9 mouse cellular contexts compared by ENCODE assay signal in genomic region chr2:74965384-74966060, GRCm38 (mm10).
A peak's percentile ranks its signal among the peaks of the same experiment; 100 is the strongest.
DNase-seq lines count a peak whose midpoint lies in the region; ATAC-seq lines count a peak whose summit lies in the region.
"Had no signal": no experiment of that assay in that cellular context is flagged by ENCODE, and none has a peak within 500 bp of the region (broad histone marks: within the 10 kb centered on the region; RNA-seq: fewer than 3 reads in every experiment).

No protein-coding gene starts in this region.

- no peaks in the 10 kb centered on the region for H3K9me3 ChIP-seq in forebrain, embryonic 10.5 days
- H3K9me3 ChIP-seq in heart, embryonic 16.5 days (replicated peaks; ENCODE audit: control insufficient read depth, low read length) = no peaks in the 10 kb centered on the region
- H3K9me3 ChIP-seq in limb, embryonic 10.5 days (replicated peaks) = no peaks in the 10 kb centered on the region
- H3K9me3 ChIP-seq in neural tube, embryonic 13.5 days = no peaks in the 10 kb centered on the region

- no peaks in the 10 kb centered on the region for H3K36me3 ChIP-seq in forebrain, embryonic 10.5 days (replicated peaks)
- H3K36me3 ChIP-seq in heart, embryonic 16.5 days (ENCODE audit: control insufficient read depth, insufficient read depth) = no peaks in the 10 kb centered on the region
- H3K36me3 ChIP-seq in limb, embryonic 10.5 days = no peaks in the 10 kb centered on the region
- H3K36me3 ChIP-seq in neural tube, embryonic 13.5 days = no peaks in the 10 kb centered on the region

- DNase-seq in layer of hippocampus, postnatal 10 days (ENCODE audit: low spot score in 2 of 2) = peak; percentile 14 to 25
- no peak for DNase-seq in layer of hippocampus, adult 8-10 months (ENCODE audit: low spot score in 2 of 2)
- peak; percentile 28 for DNase-seq in forebrain, embryonic 10.5 days (ENCODE audit: extremely low spot score, low spot score)
- DNase-seq in limb, embryonic 10.5 days (ENCODE audit: low spot score) = peak; percentile 64
- DNase-seq in natural killer cell, adult 2 months (ENCODE audit: low spot score in 2 of 2) = no peak

- no peak overlapping the region for H3K4me2 ChIP-seq in heart, embryonic 16.5 days (ENCODE audit: low read depth, low read length)
- H3K4me2 ChIP-seq in neural tube, embryonic 13.5 days = peak overlapping the region; percentile 42

- peaks cover 11% of the 10 kb centered on the region for H3K4me1 ChIP-seq in forebrain, embryonic 10.5 days
- 0 out of 2 replicates have a peak, but pooled peaks cover 3% of the 10 kb centered on the region for H3K4me1 ChIP-seq in heart, embryonic 16.5 days (ENCODE audit: control insufficient read depth, insufficient read depth, low read length)
- peaks cover 29% of the 10 kb centered on the region for H3K4me1 ChIP-seq in limb, embryonic 10.5 days
- H3K4me1 ChIP-seq in neural tube, embryonic 13.5 days (replicated peaks) = peaks cover 25% of the 10 kb centered on the region

- 35% methylated on average over 18 of the region's 18 CpGs for WGBS in forebrain, embryonic 10.5 days
- 37% methylated on average over 18 of the region's 18 CpGs for WGBS in heart, embryonic 16.5 days
- WGBS in limb, embryonic 10.5 days = 29% methylated on average over 18 of the region's 18 CpGs
- 25% methylated on average over 18 of the region's 18 CpGs for WGBS in neural tube, embryonic 13.5 days

- H3K27ac ChIP-seq in forebrain, embryonic 10.5 days = 0 out of 2 replicates have a peak overlapping the region, but pooled peaks have one; percentile 37
- no peak overlapping the region for H3K27ac ChIP-seq in heart, embryonic 16.5 days (ENCODE audit: low read length)
- peak overlapping the region; percentile 1; the same call in 1 of the 2 replicates for H3K27ac ChIP-seq in limb, embryonic 10.5 days
- peak overlapping the region; percentile 47 for H3K27ac ChIP-seq in neural tube, embryonic 13.5 days (replicated peaks)
- H3K27ac ChIP-seq: layer of hippocampus, adult 2 months had no signal

- peak; percentile 41; the same call in 1 of the 2 replicates for ATAC-seq in heart, embryonic 16.5 days (replicated peaks; ENCODE audit: extremely low read depth, insufficient read depth, low FRiP score)
- peak; percentile 54 for ATAC-seq in neural tube, embryonic 13.5 days (ENCODE audit: low read depth)
- no peak for ATAC-seq in megakaryocyte, adult 5-6 weeks (ENCODE audit: poor library complexity, severe bottlenecking)

- peak overlapping the region; percentile 23 for H3K4me3 ChIP-seq in forebrain, embryonic 10.5 days
- H3K4me3 ChIP-seq in heart, embryonic 16.5 days (ENCODE audit: low read length) = no peak overlapping the region
- H3K4me3 ChIP-seq in limb, embryonic 10.5 days = no peak overlapping the region
- 0 out of 2 replicates have a peak overlapping the region, but pooled peaks have one; percentile 8 for H3K4me3 ChIP-seq in neural tube, embryonic 13.5 days
- H3K4me3 ChIP-seq: layer of hippocampus, adult 2 months had no signal

- peaks cover 56% of the 10 kb centered on the region for H3K27me3 ChIP-seq in forebrain, embryonic 10.5 days (ENCODE audit: poor library complexity, severe bottlenecking)
- peaks cover 6% of the 10 kb centered on the region for H3K27me3 ChIP-seq in heart, embryonic 16.5 days (ENCODE audit: control insufficient read depth, insufficient read depth, low read length)
- H3K27me3 ChIP-seq in limb, embryonic 10.5 days (ENCODE audit: low read depth, poor library complexity, severe bottlenecking) = peaks cover 50% of the 10 kb centered on the region
- no peaks in the 10 kb centered on the region for H3K27me3 ChIP-seq in neural tube, embryonic 13.5 days

- no peak overlapping the region for H3K9ac ChIP-seq in heart, embryonic 16.5 days (ENCODE audit: low read length)
- peak overlapping the region; percentile 60 for H3K9ac ChIP-seq in neural tube, embryonic 13.5 days

Comparison
In these comparisons a context has a peak if more than half of its experiments do, and no peak if none do; other contexts are left out.
1. DNase-seq: peak in layer of hippocampus, postnatal 10 days (2 of 2), forebrain, embryonic 10.5 days (single experiment) and limb, embryonic 10.5 days (single experiment); none in layer of hippocampus, adult 8-10 months (0 of 2) and natural killer cell, adult 2 months (0 of 2).
2. H3K4me3 ChIP-seq: peak in forebrain, embryonic 10.5 days (single experiment) and neural tube, embryonic 13.5 days (single experiment); none in heart, embryonic 16.5 days (single experiment) and limb, embryonic 10.5 days (single experiment).